Mouse (Mus musculus): ENCODE results near the gene Mok. TPM values are rescaled to one million over a fixed set of nuclear protein-coding genes. Genes with fewer than 3 reads are reported as not detected.

Mok gene
- polyA plus RNA-seq, 1 experiment from 2014 or later, result 2.1 TPM

- no peaks in the 10 kb centered on the region for H3K4me1 ChIP-seq (replicated peaks; ENCODE audit: control insufficient read depth, insufficient read depth, low read length)
- H3K9ac ChIP-seq (ENCODE audit: low read depth, low read length), result no peak overlapping the region
- H3K4me2 ChIP-seq, result no peak overlapping the region
- no peak overlapping the region for H3K4me3 ChIP-seq (ENCODE audit: low read depth, low read length)
- H3K9me3 ChIP-seq (ENCODE audit: control insufficient read depth, low read length), result no peaks in the 10 kb centered on the region
- WGBS, result 81% methylated on average over 5 of the region's 5 CpGs
- no peak overlapping the region for H3K27ac ChIP-seq (ENCODE audit: low read depth, low read length)
- ATAC-seq (replicated peaks; ENCODE audit: low FRiP score) (no peak), DNase-seq (ENCODE audit: low spot score) (no peak)
- no peaks in the 10 kb centered on the region for H3K36me3 ChIP-seq (ENCODE audit: control insufficient read depth, insufficient read depth, low read length)
- H3K27me3 ChIP-seq (replicated peaks; ENCODE audit: control insufficient read depth, insufficient read depth, low read length), result no peaks in the 10 kb centered on the region
Observed at GRCm38 (mm10) chr12:110808848-110809247, 31.9 kb downstream of the Mok start.

GRCm38 (mm10) chr12:110808430-110808829 is 32.3 kb downstream of the Mok start:
- Histone ChIP-seq H3K27ac (ENCODE audit: low read depth, low read length) (no peak overlapping the region), H3K4me3 (ENCODE audit: low read depth, low read length) (no peak overlapping the region), H3K4me1 (replicated peaks; ENCODE audit: control insufficient read depth, insufficient read depth, low read length) (no peaks in the 10 kb centered on the region), H3K4me2 (no peak overlapping the region), H3K9me3 (ENCODE audit: control insufficient read depth, low read length) (no peaks in the 10 kb centered on the region), H3K36me3 (ENCODE audit: control insufficient read depth, insufficient read depth, low read length) (no peaks in the 10 kb centered on the region), H3K9ac (ENCODE audit: low read depth, low read length) (no peak overlapping the region), H3K27me3 (replicated peaks; ENCODE audit: control insufficient read depth, insufficient read depth, low read length) (no peaks in the 10 kb centered on the region)
- ATAC-seq (replicated peaks; ENCODE audit: low FRiP score) (no peak), DNase-seq (ENCODE audit: low spot score) (no peak)
- WGBS, result 82% methylated on average over 10 of the region's 10 CpGs

DNA sequence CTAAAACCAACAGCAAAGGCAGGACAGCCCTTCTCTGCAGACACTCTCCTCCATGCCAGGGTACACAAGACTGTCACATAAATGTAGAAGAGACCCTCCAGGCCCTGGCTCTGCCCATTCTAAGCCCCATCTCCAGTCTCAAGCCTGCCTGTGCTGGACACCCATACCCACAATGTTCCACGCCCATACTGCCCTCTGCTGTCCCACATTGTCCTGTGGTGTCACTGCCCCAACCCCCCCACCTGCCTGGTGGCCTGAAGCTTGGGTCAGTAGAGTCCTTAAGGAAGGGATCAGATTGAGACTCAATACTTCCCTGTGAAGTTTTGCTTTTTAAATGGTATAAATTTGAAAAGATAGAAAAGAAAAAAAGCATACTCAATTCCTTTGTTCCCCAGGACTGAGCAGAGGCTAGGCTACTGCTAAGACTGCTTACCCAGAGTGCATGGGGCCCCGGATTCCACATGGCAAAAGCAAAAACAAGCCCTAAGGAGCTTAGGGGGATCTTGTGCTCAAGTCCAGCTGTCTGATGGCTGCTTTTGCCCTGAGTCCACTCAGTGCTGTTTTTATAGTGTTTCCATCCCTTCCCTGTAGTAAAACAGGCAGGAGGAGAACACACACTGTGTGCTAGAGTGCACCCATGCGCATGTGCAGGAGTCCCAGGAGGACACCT is 34.3 kb downstream of the Mok start:
- ATAC-seq (replicated peaks; ENCODE audit: low FRiP score) (no peak), DNase-seq (ENCODE audit: low spot score) (no peak)
- no peak overlapping the region for H3K4me2 ChIP-seq
- no peak overlapping the region for H3K9ac ChIP-seq (ENCODE audit: low read depth, low read length)
- H3K4me3 ChIP-seq (ENCODE audit: low read depth, low read length), result no peak overlapping the region
- no peaks in the 10 kb centered on the region for H3K27me3 ChIP-seq (replicated peaks; ENCODE audit: control insufficient read depth, insufficient read depth, low read length)
- no peak overlapping the region for H3K27ac ChIP-seq (ENCODE audit: low read depth, low read length)
- H3K36me3 ChIP-seq (ENCODE audit: control insufficient read depth, insufficient read depth, low read length), result no peaks in the 10 kb centered on the region
- H3K9me3 ChIP-seq (ENCODE audit: control insufficient read depth, low read length), result no peaks in the 10 kb centered on the region
- peaks cover 6% of the 10 kb centered on the region for H3K4me1 ChIP-seq (replicated peaks; ENCODE audit: control insufficient read depth, insufficient read depth, low read length)
- 79% methylated on average over 3 of the region's 3 CpGs for whole genome bisulfite sequencing

- Histone ChIP-seq H3K36me3 (ENCODE audit: control insufficient read depth, insufficient read depth, low read length) (no peaks in the 10 kb centered on the region), H3K4me3 (ENCODE audit: low read depth, low read length) (no peak overlapping the region), H3K9ac (ENCODE audit: low read depth, low read length) (no peak overlapping the region), H3K9me3 (ENCODE audit: control insufficient read depth, low read length) (no peaks in the 10 kb centered on the region), H3K4me2 (no peak overlapping the region), H3K4me1 (replicated peaks; ENCODE audit: control insufficient read depth, insufficient read depth, low read length) (peaks cover 6% of the 10 kb centered on the region), H3K27ac (ENCODE audit: low read depth, low read length) (no peak overlapping the region), H3K27me3 (replicated peaks; ENCODE audit: control insufficient read depth, insufficient read depth, low read length) (no peaks in the 10 kb centered on the region)
- ATAC-seq (replicated peaks; ENCODE audit: low FRiP score) (no peak), DNase-seq (ENCODE audit: low spot score) (no peak)
- WGBS, result 75% methylated on average over 10 of the region's 10 CpGs
Observed at GRCm38 (mm10) chr12:110804261-110804660, 36.5 kb downstream of the Mok start.

DNA sequence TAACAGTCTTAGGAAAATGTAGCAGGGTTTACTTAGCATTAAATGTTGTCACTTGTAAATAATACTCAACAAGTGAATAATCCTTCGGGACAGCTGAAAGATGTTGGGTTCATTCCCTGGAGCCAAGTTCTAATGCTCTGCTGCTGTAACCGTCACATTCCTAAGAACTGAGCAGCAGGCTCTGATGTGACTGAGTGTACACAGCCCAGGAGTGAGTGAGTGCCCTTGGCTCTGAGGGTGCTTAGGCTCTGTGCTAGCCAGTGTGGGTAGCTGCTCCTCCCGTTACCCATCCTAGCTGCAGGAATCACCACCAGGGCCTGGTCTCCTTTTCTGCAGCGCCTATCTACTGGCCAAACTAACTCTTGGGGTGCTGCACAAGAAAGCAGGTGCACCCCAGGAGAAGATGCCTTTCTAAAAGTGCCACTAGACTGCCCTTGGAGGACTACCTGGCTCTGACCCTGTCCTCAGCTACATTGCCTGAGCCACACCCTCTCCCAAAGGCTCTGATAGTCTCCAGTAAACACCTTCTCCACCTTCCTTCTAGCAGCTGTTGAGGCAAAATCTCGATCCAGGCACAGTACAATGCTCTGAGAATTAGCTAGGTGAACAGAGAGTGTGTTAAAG is 38.0 kb downstream of the Mok start:
- H3K9me3 ChIP-seq (ENCODE audit: control insufficient read depth, low read length), result no peaks in the 10 kb centered on the region
- H3K4me3 ChIP-seq (ENCODE audit: low read depth, low read length), result no peak overlapping the region
- WGBS, result 91% methylated on average over 5 of the region's 5 CpGs
- H3K27ac ChIP-seq (ENCODE audit: low read depth, low read length), result no peak overlapping the region
- peaks cover 6% of the 10 kb centered on the region for H3K4me1 ChIP-seq (replicated peaks; ENCODE audit: control insufficient read depth, insufficient read depth, low read length)
- no peak overlapping the region for H3K4me2 ChIP-seq
- H3K9ac ChIP-seq (ENCODE audit: low read depth, low read length), result no peak overlapping the region
- ATAC-seq (replicated peaks; ENCODE audit: low FRiP score), result no peak
- no peaks in the 10 kb centered on the region for H3K27me3 ChIP-seq (replicated peaks; ENCODE audit: control insufficient read depth, insufficient read depth, low read length)
- no peaks in the 10 kb centered on the region for H3K36me3 ChIP-seq (ENCODE audit: control insufficient read depth, insufficient read depth, low read length)
- DNase-seq (ENCODE audit: low spot score), result no peak

GRCm38 (mm10) chr12:110801876-110802464 is 38.8 kb downstream of the Mok start:
- no peaks in the 10 kb centered on the region for H3K9me3 ChIP-seq (ENCODE audit: control insufficient read depth, low read length)
- no peaks in the 10 kb centered on the region for H3K27me3 ChIP-seq (replicated peaks; ENCODE audit: control insufficient read depth, insufficient read depth, low read length)
- no peak overlapping the region for H3K9ac ChIP-seq (ENCODE audit: low read depth, low read length)
- H3K4me2 ChIP-seq, result no peak overlapping the region
- no peak overlapping the region for H3K27ac ChIP-seq (ENCODE audit: low read depth, low read length)
- H3K4me3 ChIP-seq (ENCODE audit: low read depth, low read length), result no peak overlapping the region
- no peak for DNase-seq (ENCODE audit: low spot score)
- 75% methylated on average over 10 of the region's 10 CpGs for WGBS
- no peak for ATAC-seq (replicated peaks; ENCODE audit: low FRiP score)
- peaks cover 6% of the 10 kb centered on the region for H3K4me1 ChIP-seq (replicated peaks; ENCODE audit: control insufficient read depth, insufficient read depth, low read length)
- no peaks in the 10 kb centered on the region for H3K36me3 ChIP-seq (ENCODE audit: control insufficient read depth, insufficient read depth, low read length)

DNA sequence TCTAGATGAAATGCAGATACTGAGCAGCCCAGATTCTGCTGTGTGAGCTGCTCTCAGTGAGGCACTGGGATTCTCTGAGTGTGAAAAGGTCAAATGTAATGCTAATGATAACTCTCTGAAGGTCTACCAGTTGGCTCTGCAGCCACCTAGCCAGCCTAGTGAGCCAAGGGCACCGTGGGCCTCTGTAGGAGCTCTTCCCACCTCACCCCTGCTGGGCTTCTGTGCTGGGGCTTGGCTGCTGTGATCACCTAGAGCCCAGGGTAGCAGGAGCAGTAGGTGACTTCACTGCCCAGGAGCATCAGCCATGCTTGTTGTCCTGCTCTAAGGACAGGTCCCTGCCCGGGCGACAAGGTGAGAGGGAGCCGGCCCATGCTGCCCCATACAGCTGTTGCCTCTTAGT is 41.5 kb downstream of the Mok start:
- H3K4me3 ChIP-seq (ENCODE audit: low read depth, low read length), result no peak overlapping the region
- no peak overlapping the region for H3K27ac ChIP-seq (ENCODE audit: low read depth, low read length)
- ATAC-seq (replicated peaks; ENCODE audit: low FRiP score), result no peak
- peaks cover 6% of the 10 kb centered on the region for H3K4me1 ChIP-seq (replicated peaks; ENCODE audit: control insufficient read depth, insufficient read depth, low read length)
- 86% methylated on average over 4 of the region's 4 CpGs for WGBS
- H3K9me3 ChIP-seq (ENCODE audit: control insufficient read depth, low read length), result no peaks in the 10 kb centered on the region
- no peak overlapping the region for H3K9ac ChIP-seq (ENCODE audit: low read depth, low read length)
- DNase-seq (ENCODE audit: low spot score), result no peak
- no peaks in the 10 kb centered on the region for H3K27me3 ChIP-seq (replicated peaks; ENCODE audit: control insufficient read depth, insufficient read depth, low read length)
- H3K4me2 ChIP-seq, result no peak overlapping the region
- no peaks in the 10 kb centered on the region for H3K36me3 ChIP-seq (ENCODE audit: control insufficient read depth, insufficient read depth, low read length)

DNA sequence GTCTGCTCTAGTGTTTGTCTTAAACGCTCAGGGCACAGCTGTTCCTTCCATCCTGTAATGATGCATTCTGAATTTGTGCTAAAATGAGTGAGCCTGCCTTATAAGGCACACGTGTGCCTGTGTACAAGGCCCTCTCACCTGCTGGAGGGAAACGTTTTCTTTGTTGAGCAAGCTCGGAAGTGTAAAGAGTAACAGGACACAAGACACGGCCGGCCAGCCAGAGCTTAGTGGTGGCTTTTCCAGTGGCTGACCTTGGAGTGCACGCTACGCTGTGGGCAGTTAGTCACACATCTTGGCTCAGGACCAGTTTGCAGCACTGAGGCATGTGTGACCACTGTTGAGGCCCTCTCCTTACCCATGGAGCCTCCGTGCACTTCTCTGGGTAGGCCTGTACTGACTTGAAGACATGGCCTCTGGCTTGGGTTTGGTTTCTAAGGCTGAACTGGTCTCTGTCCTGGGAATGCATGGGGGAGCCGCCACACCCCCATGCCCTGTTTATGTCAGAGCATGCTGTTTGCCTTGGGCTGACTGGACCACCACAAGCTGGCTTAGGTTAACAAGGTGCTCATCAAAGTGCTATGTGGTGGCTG is 42.8 kb downstream of the Mok start:
- 90% methylated on average over 10 of the region's 10 CpGs for WGBS
- Histone ChIP-seq H3K9me3 (ENCODE audit: control insufficient read depth, low read length) (no peaks in the 10 kb centered on the region), H3K4me3 (ENCODE audit: low read depth, low read length) (no peak overlapping the region), H3K4me2 (no peak overlapping the region), H3K27me3 (replicated peaks; ENCODE audit: control insufficient read depth, insufficient read depth, low read length) (no peaks in the 10 kb centered on the region), H3K9ac (ENCODE audit: low read depth, low read length) (no peak overlapping the region), H3K27ac (ENCODE audit: low read depth, low read length) (no peak overlapping the region), H3K4me1 (replicated peaks; ENCODE audit: control insufficient read depth, insufficient read depth, low read length) (peaks cover 6% of the 10 kb centered on the region), H3K36me3 (ENCODE audit: control insufficient read depth, insufficient read depth, low read length) (no peaks in the 10 kb centered on the region)
- DNase-seq (ENCODE audit: low spot score) (no peak), ATAC-seq (replicated peaks; ENCODE audit: low FRiP score) (no peak)
